Mouse (Mus musculus): ENCODE data around the gene Zdhhc14. TPM values are rescaled to one million over a fixed set of nuclear protein-coding genes. Genes with fewer than 3 reads are reported as not detected.

Gene Zdhhc14
- total RNA-seq, 1 experiment from 2014 or later: 0.57 TPM

DNA sequence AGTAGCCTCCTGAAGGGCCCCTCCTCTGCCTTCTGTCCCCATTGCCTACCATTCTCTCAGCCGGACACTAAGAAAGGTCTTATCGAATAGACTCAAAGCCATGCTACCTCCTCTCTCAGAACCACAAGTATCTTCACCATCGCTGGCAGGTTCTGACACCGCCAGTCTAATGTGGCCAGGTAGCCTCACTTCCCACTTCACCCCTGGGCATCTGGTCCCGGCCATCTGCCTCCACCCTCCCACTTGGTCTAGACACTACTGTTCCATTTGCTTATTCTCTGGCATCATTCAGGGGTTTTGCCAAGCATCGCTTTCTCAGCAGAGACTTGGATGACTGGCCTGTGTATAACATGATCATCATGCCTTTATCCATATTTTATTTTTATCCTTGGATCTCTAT lies 57.1 kb downstream of the Zdhhc14 start:
- no peak for ATAC-seq (replicated peaks; ENCODE audit: insufficient number of reproducible peaks, low FRiP score, low TSS enrichment, poor library complexity, severe bottlenecking)

DNA sequence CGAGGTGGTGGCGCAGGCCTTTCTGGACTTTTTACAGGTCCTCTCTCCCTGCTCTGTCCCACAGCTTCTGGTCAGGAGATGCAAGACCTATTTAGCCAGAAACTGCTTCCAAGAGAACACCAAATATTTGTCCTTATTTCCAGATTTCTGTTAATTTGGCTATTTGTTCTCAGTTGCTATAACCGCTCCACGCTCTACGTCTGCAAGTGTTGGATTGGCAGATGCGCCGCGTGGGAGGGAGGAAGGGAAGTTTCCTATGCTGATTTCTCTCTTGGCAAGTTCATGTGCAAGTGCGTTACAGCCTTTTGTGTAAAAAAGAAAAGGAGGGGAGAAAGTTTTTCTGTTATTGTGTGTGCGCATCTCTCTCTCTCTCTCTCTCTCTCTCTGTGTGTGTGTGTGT lies 58.1 kb downstream of the Zdhhc14 start:
- no peak for ATAC-seq (replicated peaks; ENCODE audit: insufficient number of reproducible peaks, low FRiP score, low TSS enrichment, poor library complexity, severe bottlenecking)

DNA sequence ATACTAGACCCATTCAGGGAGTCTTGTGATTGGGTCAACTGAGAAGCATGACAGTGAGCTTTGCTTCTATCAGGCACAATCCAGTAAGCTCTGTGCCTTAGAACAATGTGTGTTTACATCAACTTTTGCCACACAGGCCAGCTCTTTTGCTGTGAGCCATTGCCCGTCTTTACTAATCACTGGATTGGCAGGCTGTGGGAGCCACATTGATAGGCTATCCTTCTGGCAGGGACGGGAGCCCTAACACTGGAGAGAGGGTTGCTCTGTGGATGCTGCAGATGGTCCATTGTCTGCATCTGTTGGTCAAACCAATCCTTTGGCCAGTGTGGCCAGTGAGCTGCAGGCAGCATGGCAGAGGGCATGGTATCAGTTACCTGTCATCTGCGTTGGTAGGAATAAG lies 58.8 kb downstream of the Zdhhc14 start:
- ATAC-seq (replicated peaks; ENCODE audit: insufficient number of reproducible peaks, low FRiP score, low TSS enrichment, poor library complexity, severe bottlenecking): no peak

DNA sequence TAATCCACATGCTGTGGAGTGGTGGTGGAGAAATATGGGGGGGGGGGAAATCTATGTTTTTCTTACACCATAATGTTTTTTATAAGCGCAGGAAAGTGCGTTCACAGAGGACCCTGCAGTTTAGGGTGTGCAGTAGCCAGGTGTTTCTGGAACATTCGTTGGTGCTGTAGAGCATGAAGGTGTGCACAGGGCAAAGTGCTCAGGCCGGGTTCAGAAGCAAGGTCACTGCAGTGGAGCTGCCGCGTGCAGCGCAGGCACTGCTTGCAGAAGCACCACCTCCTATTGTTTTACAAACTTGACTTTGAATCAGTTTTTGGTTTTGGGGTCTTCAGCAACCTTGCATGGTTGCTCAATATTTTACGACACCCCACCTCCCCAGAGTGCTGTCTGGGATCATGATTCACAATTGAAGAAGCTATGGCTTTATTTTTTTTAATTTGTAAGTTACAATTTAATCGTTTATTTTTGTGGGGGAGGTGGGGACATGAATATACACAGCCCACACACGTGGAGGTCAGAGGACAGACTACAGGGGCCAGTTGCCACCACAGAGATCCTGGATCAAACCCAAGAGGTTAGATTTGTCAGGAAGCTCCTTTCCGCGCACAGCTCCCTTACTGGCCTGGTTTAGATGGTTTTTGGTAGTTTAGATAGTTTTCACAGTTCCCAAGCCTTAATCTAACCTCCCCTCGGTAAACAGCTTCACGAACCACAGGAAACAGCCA lies 59.8 kb downstream of the Zdhhc14 start:
- ATAC-seq (replicated peaks; ENCODE audit: insufficient number of reproducible peaks, low FRiP score, low TSS enrichment, poor library complexity, severe bottlenecking): no peak

DNA sequence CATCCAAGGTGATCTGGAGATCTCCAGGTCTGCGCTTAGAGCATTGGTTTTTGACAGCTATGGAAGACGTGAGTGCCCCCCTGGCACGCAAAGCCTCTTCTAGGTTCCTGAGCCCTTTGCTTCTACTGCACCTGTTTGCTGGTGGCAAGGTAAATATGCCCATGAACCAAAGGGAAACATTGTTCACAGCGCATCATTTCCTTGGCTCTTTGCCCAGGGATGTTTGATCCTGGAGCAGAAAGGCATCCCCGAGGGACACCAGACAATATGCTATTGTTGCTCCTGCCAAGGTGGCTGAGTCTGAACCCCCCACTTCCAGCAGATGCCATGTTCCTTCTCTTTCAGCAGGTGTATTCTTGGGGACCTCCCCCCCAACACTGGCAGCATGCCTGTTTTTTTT lies 61.2 kb downstream of the Zdhhc14 start:
- ATAC-seq (replicated peaks; ENCODE audit: insufficient number of reproducible peaks, low FRiP score, low TSS enrichment, poor library complexity, severe bottlenecking): no peak

DNA sequence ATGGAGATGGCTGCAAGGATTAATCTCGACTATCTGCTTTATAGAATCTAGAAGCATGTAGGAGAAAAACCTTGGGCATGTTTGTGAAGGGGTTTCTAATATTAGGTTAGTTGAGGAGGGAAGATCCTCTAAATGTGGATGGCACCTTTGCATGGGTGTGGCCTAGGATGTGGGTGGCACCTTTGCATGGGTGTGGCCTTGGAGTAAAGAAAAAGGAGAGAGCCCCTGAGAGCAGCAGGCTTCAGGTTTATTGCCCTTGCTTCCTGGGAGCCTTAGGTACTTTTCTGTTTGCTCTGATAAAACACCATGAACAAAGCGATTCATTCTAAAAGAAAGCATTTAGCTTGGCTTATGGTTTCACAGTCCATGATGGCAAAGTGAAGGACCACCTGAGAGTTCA lies 62.2 kb downstream of the Zdhhc14 start:
- ATAC-seq (replicated peaks; ENCODE audit: insufficient number of reproducible peaks, low FRiP score, low TSS enrichment, poor library complexity, severe bottlenecking): no peak

DNA sequence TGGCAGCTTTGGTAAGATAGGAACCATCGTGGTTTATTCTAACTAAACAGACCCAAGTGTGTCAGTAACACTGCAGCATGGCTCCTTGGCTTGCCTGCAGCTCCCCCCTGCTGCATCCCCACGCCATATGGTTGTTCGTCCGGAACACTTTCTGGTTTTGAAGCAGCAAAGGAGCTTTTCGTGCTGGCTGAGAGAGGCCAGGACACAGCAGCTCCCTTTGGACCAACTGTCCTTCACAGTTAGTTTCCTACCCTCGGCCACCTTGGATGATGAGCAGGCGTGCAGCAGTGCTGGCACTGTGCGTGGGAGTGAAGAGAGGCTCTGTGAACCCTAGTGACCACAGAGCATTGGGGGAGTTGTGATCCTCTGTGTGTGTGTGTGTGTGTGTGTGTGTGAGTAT lies 64.2 kb downstream of the Zdhhc14 start:
- ATAC-seq (replicated peaks; ENCODE audit: insufficient number of reproducible peaks, low FRiP score, low TSS enrichment, poor library complexity, severe bottlenecking): no peak

GRCm38 (mm10) chr17:5560212-5560611 lies 67.9 kb downstream of the Zdhhc14 start:
- no peak for ATAC-seq (replicated peaks; ENCODE audit: insufficient number of reproducible peaks, low FRiP score, low TSS enrichment, poor library complexity, severe bottlenecking)

GRCm38 (mm10) chr17:5563108-5563507 lies 70.8 kb downstream of the Zdhhc14 start:
- ATAC-seq (replicated peaks; ENCODE audit: insufficient number of reproducible peaks, low FRiP score, low TSS enrichment, poor library complexity, severe bottlenecking): no peak

DNA sequence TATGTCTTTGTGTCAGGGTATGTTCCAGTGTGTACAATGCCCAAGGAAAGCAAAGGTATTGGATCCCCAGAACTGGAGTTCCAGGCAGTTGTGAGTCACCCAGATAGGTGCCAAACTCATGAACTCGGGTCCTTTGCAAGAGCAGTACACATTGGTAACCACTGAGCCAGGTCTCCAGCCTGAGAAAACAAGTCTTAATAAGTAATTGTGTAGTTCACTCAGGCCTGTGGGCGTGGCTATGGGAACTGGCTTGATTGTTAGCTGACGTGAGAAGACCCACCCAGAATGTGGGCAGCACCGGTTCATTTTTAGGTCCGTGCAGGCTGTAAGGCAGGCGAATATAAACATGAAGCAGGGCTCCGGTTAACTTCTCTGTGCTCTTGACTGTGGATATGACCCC lies 73.6 kb downstream of the Zdhhc14 start:
- ATAC-seq (replicated peaks; ENCODE audit: insufficient number of reproducible peaks, low FRiP score, low TSS enrichment, poor library complexity, severe bottlenecking): no peak

- ATAC-seq (replicated peaks; ENCODE audit: insufficient number of reproducible peaks, low FRiP score, low TSS enrichment, poor library complexity, severe bottlenecking): no peak
Measured at GRCm38 (mm10) chr17:5567943-5568342, 75.6 kb downstream of the Zdhhc14 start.

GRCm38 (mm10) chr17:5569131-5570030 lies 77.0 kb downstream of the Zdhhc14 start:
- ATAC-seq (replicated peaks; ENCODE audit: insufficient number of reproducible peaks, low FRiP score, low TSS enrichment, poor library complexity, severe bottlenecking): no peak

GRCm38 (mm10) chr17:5572096-5572730 lies 79.9 kb downstream of the Zdhhc14 start:
- no peak for ATAC-seq (replicated peaks; ENCODE audit: insufficient number of reproducible peaks, low FRiP score, low TSS enrichment, poor library complexity, severe bottlenecking)

- ATAC-seq (replicated peaks; ENCODE audit: insufficient number of reproducible peaks, low FRiP score, low TSS enrichment, poor library complexity, severe bottlenecking): 0 out of 2 replicates have a peak, but pooled peaks have one; percentile 7
Measured at GRCm38 (mm10) chr17:5572745-5573420, 80.5 kb downstream of the Zdhhc14 start.

GRCm38 (mm10) chr17:5574672-5575071 lies 82.3 kb downstream of the Zdhhc14 start:
- ATAC-seq (replicated peaks; ENCODE audit: insufficient number of reproducible peaks, low FRiP score, low TSS enrichment, poor library complexity, severe bottlenecking): 0 out of 2 replicates have a peak, but pooled peaks have one; percentile 51

DNA sequence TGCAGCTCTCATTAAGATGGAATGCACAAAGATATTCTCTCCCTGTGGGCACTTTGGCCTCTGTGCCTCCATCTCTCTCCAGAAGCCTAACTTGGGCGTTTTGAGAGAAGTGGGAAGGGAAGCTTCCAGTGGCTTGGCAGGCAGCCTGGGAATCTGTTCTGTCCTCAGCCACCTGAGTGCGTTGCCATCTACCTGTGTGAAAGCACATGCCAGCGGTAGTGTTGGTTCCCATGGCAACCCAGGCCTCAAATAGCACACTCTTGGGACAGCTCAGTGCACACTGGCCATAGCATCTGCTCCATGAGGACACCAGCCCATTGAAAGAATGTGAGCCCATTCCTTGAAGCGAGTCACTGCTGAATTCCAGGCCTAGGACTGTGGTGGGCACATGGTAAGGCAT lies 83.2 kb downstream of the Zdhhc14 start:
- no peak for ATAC-seq (replicated peaks; ENCODE audit: insufficient number of reproducible peaks, low FRiP score, low TSS enrichment, poor library complexity, severe bottlenecking)

DNA sequence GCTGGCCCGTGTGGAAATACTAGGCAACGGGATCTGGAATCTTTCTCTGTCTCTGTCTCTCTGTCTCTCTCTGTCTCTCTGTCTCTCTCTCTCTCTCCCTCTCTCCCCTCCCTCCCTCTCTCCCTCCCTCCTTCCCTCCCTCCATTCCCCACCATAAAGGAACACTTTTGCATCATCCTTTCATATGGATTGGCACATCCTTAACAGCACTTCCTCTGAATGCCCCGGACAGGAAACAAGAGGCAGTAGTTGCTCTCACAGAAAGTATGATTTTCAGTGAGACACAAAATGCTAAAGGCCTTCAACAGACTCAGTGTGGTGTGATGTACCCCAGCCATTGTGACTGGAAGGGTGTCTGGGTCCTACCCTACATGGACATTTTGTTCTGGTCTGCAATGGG lies 89.9 kb downstream of the Zdhhc14 start:
- ATAC-seq (replicated peaks; ENCODE audit: insufficient number of reproducible peaks, low FRiP score, low TSS enrichment, poor library complexity, severe bottlenecking): no peak

GRCm38 (mm10) chr17:5582937-5583336 lies 90.6 kb downstream of the Zdhhc14 start:
- no peak for ATAC-seq (replicated peaks; ENCODE audit: insufficient number of reproducible peaks, low FRiP score, low TSS enrichment, poor library complexity, severe bottlenecking)

Data from monocyte, adult 5-6 weeks (primary cell).